Mouse (Mus musculus): Measurements from ENCODE around the gene Ccr10. TPM values are rescaled to one million over a fixed set of nuclear protein-coding genes. Genes with fewer than 3 reads are reported as not detected.

The Ccr10 gene
- total RNA-seq, 2 experiments from 2014 or later = not detected

DNA sequence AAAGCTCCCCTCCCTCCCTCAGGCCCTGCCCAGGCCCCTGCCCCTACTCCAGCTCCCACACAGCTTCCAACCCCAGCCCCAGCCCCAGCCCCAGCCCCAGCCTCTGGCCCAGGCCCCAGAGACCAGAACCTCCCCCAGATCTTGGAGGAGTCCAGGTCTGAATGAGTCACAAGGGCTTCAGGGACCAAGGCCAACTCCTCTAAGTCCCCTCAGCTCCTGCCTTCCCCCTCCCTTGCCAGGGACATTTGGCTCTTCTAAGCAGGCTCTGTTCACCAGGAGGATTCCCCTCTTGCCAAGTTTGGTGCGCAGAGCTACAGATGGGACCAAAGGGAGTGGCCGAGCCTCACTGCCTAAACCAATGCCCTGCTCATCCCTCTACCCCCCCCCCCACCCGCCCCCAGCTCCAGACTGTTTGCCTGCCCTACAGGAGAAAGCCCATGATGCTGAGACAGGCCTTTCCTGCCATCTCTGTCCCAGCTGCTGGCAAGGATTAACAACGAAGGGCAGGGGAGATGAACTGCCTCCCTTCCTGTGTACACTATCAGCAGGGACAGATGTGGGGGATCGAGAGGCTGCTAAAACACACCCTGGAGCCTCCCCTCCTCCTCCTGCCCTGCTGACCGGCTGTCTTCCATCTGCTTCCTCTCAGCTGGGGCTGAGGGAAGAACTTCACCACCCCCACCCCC lies 14.4 kb upstream of the Ccr10 start:
- peak; percentile 91 for ATAC-seq (replicated peaks; ENCODE audit: low FRiP score, poor library complexity, severe bottlenecking)

DNA sequence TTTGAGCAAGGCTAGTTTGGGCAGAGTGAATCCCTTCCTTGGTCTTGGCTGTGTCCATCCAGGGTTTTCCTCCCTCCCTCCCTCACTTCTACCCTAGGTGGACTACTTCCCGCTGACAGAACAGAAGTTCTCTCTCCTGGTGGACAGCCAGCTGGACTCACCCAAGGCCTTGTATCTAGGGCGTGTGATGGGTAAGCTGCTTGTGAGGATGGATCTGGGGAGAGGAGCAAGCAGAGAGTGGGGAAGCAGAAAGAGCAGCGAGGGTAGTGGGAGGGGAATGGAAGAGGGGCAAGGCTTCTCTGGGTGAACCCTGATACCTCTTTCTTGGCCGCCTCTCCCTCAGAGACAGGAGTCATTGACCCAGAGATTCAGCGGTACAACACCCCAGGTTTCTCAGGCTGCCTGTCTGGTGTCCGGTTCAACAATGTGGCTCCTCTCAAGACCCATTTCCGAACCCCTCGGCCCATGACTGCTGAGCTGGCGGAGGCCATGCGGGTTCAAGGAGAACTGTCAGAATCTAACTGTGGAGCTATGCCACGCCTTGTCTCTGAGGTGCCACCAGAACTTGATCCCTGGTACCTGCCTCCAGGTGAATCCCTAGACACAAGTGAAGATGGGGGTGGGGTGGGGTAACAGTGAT lies 13.0 kb upstream of the Ccr10 start:
- ATAC-seq (replicated peaks; ENCODE audit: low FRiP score, poor library complexity, severe bottlenecking) = no peak

DNA sequence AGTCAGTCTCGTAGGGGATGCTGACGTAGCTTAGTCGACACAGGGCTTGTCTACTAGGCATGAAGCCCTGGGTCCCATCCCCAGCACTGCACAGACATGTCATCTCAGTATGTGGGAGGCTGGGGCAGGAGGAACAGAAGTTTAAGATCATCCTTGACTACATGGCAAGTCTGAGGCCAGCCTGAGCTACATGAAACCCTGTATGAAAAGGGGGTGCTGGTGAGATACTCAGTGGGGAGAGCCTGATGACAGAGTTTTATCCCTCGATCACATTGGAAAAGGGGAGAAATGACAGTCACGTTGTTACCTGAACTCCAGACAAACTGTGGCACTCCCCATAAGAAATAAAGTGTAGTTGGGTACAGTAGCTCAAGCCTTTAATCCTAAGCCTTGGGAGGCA lies 12.3 kb upstream of the Ccr10 start:
- ATAC-seq (replicated peaks; ENCODE audit: low FRiP score, poor library complexity, severe bottlenecking) = no peak

DNA sequence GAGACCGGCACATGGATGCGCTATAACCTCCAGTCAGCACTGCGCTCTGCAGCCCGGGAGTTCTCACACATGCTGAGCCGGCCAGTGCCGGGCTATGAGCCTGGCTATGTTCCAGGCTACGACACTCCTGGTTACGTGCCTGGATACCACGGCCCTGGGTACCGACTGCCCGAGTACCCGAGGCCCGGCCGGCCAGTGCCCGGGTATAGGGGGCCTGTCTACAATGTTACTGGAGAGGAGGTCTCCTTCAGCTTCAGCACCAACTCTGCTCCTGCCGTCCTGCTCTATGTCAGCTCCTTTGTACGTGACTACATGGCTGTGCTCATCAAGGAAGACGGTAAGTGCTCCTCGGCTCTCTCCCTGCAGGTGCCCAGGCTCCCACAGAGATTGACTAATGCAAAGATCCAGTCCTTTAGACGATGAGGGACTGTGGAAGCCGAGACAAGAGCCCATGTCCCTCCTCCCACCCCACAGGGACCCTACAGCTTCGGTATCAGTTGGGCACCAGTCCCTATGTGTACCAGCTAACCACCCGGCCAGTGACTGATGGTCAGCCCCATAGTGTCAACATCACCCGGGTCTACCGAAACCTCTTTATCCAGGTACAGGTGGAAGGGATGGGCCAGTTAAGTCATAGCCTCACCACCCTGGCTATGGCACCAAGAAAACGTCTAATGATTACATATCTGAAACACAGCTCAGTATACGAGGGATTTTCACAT lies 11.4 kb upstream of the Ccr10 start:
- no peak for ATAC-seq (replicated peaks; ENCODE audit: low FRiP score, poor library complexity, severe bottlenecking)

DNA sequence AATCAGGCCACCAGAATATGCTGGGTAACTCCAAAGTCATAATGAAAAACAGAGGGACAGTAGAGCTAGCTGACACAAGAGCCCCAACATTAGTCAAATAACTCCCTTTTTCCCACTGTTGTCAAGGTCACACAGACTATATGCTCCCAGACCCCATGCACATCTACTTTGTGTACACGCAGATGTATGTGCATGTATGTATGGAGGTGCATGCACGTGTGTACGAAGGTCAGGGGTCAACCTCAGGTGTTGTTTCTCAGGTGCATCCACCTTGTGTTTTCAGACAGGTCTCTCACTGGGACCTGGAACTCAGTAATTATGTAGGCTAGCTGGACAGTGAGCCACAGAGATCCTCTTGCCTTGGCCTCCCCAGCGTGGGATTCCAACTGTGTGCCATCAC lies 10.2 kb upstream of the Ccr10 start:
- ATAC-seq (replicated peaks; ENCODE audit: low FRiP score, poor library complexity, severe bottlenecking) = no peak

DNA sequence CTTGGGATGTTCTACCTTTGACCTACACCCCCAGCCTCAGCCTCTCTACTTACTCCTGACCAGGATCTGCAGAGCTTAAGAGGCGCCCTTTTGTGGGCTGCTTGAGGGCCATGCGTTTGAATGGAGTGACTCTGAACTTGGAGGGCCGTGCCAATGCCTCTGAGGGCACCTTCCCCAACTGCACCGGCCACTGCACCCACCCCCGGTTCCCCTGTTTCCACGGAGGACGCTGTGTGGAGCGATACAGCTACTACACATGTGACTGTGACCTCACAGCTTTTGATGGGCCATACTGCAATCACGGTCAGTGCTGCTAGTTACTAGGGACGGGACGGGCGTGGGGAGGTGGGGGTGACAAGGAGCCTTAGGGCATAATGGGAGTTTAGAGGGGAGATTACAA lies 9.7 kb upstream of the Ccr10 start:
- no peak for ATAC-seq (replicated peaks; ENCODE audit: low FRiP score, poor library complexity, severe bottlenecking)

DNA sequence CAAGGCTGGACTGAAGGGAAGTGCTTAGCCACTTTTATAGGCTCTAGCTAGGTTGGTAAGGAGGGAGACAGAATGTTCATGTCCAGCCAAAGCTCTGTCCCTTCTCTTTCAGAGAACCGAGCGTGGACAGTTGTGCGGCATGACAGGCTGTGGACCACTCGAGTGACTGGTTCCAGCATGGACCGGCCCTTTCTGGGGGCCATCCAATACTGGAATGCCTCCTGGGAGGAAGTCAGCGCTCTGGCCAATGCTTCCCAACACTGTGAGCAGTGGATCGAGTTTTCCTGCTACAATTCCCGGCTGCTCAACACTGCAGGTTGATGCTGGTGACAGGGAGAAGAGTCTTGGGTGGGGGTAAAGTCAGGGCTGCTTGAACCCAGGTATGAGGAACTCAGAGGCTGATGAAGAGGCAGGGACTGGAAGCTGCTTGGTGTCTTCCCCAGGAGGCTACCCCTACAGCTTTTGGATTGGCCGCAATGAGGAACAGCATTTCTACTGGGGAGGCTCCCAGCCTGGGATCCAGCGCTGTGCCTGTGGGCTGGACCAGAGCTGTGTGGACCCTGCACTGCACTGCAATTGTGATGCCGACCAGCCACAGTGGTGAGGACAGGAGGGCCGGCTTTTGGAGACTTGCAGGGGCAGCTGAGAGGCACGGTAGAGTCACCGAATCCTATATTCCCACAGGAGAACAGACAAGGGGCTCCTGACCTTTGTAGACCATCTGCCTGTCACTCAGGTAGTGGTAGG lies 7.7 kb upstream of the Ccr10 start:
- ATAC-seq (replicated peaks; ENCODE audit: low FRiP score, poor library complexity, severe bottlenecking) = no peak

DNA sequence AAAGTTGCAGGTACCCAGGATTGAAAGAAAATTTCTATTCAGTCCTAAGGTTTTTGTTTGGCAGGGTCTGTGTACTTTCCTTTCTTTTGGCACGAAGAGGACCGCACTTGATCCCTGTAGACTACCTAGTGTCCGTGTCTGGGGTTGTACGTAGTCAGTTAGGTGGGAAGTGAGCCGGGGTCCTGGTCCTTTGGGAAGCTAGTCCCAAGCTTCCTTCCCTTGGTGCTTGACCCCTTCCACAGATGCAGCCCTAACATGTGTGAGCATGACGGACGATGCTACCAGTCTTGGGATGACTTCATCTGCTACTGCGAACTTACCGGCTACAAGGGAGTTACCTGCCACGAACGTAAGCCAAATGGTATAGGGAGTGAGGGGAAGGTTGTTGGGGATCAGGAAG lies 6.7 kb upstream of the Ccr10 start:
- ATAC-seq (replicated peaks; ENCODE audit: low FRiP score, poor library complexity, severe bottlenecking) = no peak

DNA sequence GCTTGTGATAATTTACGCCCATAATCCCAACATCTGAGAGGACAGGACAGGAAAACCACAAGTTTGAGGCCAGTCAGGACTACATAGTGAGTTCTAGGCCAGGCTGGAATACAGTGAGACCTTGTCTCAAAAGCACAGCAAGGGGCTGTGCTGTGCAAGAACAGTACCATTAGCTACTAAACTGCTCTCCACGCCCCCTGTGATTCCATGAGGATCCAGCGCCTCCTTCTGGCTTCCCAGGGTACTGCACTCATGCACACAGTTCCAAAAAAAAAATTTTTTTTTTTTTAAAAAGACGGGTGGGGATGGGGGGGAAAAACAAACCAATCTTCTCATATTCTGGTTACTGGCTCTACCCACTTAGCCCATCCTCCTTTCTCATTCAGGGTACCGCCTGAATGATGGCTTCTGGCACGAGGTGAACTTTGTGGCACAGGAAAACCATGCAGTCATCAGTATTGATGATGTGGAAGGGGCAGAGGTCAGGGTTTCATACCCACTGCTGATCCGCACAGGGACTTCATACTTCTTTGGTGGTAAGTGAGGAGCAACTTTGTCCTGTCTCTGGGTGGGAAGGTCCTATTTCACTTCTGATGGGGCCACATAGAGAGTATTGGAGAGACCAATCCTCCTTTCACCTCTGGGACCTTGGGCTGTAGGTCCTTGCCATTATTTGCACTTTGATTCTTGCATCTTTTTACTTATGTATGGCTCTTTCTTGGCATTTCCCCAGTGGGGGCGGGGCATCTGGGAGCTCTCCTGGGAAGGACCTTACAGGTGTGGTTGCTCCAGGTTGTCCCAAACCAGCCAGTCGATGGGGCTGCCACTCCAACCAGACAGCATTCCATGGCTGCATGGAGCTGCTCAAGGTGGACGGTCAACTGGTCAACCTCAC lies 5.8 kb upstream of the Ccr10 start:
- no peak for ATAC-seq (replicated peaks; ENCODE audit: low FRiP score, poor library complexity, severe bottlenecking)

DNA sequence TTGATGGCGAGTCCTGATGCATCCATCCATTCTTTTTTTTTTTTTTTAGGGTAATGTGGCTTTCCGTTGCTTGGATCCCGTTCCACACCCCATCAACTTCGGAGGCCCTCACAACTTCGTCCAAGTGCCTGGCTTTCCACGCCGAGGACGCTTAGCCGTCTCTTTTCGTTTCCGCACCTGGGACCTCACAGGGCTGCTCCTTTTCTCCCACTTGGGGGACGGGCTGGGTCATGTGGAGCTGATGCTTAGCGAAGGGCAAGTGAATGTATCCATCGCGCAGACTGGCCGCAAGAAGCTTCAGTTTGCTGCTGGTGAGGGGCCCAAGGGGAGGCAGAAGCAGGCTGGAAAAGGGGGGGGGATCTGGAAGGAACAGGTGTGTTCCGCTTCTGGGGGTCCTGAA lies 5.0 kb upstream of the Ccr10 start:
- no peak for ATAC-seq (replicated peaks; ENCODE audit: low FRiP score, poor library complexity, severe bottlenecking)

DNA sequence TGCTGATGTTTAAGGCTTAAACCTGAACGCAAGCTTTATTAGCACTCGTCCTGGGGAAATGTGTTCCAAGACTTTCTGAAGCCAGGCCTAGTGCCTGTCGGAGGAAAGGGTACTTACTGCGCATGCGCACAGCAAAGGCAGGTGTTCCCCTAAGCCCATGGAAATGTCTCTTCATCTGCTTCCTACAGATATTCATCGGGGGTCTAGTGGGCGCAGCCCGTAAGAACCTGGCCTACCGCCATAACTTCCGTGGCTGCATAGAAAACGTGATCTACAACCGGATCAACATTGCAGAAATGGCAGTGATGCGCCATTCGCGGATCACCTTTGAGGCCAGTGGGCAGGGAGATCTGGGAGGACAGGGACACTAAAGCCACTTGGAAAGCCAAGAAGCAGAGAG lies 4.1 kb upstream of the Ccr10 start:
- ATAC-seq (replicated peaks; ENCODE audit: low FRiP score, poor library complexity, severe bottlenecking) = no peak

DNA sequence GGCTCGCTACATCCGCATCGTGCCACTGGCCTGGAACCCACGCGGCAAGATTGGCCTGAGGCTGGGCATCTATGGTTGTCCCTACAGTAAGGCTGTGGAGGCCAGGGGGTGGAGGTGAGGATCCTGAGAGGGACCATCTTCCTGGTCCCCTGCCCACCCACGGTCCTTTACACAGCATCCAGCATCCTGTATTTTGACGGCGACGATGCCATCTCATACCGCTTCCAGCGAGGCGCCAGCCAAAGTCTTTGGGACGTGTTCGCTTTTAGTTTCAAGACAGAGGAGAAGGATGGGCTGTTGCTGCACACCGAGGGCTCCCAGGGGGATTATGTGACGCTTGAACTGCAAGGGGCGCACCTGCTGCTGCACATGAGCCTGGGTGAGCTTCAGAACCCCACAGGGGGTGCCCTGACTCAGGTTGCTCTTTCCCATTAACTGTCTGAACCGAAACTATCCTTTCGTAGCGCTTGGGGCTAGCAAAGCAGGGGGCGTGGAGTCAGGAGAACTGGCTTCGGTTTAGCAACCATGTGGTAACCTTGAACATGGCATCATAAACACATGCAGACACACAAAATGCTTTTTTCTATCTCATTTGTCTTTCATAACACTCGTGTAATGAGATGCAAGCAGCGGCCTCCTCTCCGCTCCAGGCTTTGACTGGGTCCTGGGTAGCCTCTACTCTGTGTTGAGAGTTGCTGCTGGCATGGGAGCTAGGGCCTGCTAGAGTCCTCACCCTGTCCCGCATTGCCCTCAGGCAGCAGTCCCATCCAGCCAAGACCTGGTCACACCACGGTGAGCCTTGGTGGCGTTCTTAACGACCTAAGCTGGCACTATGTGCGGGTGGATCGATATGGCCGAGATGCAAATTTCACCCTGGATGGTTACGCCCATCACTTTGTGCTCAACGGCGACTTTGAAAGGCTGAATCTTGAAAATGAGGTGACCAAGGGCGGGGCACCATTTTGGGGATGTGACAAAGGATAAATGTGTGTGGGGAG lies 3.1 kb upstream of the Ccr10 start:
- ATAC-seq (replicated peaks; ENCODE audit: low FRiP score, poor library complexity, severe bottlenecking) = no peak

DNA sequence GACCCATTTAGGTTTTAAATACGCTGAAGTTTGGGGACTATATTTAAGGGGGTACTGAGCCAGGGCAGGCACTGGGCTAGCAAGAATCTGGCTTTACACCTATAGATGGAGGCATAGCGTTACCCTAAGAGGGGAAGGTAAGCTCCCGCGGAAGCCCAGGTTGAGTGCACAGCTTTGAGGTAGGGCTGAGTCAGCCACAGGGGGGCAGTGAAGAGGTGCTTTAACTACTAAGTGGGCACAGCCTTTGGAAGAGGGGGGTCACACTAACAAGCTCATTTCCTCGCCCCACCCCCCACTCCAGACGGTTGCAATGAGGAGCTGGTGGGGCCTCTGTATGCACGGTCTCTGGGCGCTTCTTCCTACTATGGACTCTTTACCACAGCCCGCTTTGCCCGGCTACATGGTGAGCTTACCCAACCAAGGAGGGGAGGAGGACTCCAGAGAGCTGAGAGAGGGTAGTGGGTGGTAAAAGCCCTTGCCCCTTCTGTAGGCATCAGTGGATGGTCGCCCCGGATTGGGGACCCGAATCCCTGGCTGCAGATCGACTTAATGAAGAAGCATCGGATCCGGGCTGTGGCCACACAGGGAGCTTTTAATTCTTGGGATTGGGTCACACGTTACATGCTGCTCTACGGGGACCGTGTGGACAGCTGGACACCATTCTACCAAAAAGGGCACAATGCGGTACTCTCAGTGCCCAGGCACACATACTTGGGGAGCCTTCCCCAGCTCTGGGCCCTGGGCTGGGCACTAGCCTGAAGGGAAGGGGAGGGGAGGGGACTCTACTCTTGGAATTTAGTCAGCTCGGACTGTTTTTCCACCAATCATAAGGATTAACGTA lies 1.9 kb upstream of the Ccr10 start:
- no peak for ATAC-seq (replicated peaks; ENCODE audit: low FRiP score, poor library complexity, severe bottlenecking)

DNA sequence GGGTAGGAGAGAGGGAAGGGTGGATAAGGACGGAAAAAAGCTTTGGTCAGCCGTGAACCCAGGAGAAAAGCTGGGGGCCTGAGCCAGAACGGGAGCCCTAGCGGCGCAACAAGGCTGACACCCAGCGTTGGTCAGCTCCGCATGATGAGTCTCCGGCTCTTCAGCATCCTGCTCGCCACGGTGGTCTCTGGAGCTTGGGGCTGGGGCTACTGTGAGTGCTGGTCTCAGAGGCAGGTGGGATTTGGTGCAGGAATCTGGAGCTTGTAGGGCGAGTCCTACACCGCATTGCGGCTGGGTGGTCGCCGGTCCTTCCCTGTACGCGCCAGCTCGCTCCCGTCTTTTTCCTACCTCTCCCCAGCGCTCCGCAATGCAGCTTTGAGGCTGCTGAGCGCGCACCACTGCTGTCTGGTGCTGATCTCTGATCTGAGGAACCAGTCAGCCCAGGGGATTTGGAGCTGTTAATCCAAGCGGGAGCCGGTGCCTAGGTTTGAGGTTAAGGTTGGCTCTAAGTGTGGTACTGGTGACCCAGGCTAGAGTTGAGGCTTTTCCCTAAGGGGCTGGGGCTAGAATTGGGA lies 961 bp upstream of the Ccr10 start:
- no peak for ATAC-seq (replicated peaks; ENCODE audit: low FRiP score, poor library complexity, severe bottlenecking)

DNA sequence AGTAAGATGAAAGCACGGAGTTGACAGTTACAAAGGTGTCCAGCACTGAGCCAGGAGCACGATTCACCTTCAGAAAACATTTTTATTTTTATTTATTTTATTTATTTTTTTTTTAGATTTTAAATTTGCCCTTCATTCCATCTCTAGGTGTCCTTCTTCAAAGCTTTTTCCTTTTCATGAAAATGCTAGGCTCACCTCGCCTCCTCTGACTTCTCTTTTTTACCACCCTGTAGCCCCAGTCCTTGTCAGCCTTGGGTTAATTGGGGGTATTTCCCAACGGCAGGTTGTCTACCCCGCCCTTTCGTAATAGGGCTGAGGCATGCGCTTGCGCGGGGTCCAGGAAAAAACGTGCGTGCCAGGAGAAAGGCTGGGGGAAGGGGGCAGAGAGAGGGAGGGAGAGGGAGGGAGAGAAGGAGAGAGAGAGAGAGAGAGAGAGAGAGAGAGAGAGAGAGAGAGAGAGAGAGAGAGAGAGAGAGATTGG lies 433 bp upstream of the Ccr10 start:
- no peak for ATAC-seq (replicated peaks; ENCODE audit: low FRiP score, poor library complexity, severe bottlenecking)

DNA sequence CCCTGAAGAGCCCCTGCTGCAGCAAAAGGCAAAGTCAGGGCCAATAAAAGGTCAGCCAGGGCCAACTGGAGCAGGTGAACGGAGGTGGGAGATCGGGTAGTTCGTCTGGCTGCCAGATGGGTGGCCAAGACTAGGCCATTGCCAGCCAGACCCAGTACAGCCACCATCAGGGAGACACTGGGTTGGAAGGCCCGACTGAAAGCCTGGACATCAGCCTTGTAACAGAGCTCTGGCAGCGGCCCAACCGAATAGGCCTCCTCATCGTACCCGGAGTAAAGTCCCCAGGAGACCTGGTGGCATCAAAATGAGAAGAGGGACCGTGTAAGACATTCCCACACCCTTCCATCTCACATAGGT lies 876 bp downstream of the Ccr10 start:
- ATAC-seq (replicated peaks; ENCODE audit: low FRiP score, poor library complexity, severe bottlenecking) = no peak

Data from erythroid progenitor cell, adult 5-6 weeks (primary cell).